Mouse (Mus musculus) heart, embryonic 13.5 days (tissue): Measurements from ENCODE around the gene Cdkl4. TPM values are rescaled to one million over a fixed set of nuclear protein-coding genes. Genes with fewer than 3 reads are reported as not detected.

Experiments used
- ATAC-seq: fragments of 200-750 bp; cut with Nextera tagmentation; 2 replicates; pipeline ENCODE4 v1.8.0; 2017; ENCODE audit warnings: moderate TSS enrichment; ENCODE audit not compliant: insufficient number of reproducible peaks, low FRiP score, low TSS enrichment; ENCODE audit errors: extremely low read depth
- H3K27ac ChIP-seq: fragments of 300-500 bp; sonication (generic); replicated peaks from 2 replicates; pipeline ENCODE4 v1.5.1; 2015; ENCODE audit warnings: moderate library complexity, mild to moderate bottlenecking, inconsistent platforms
- H3K27me3 ChIP-seq: fragments of 300-500 bp; sonication (generic); replicated peaks from 2 replicates; pipeline ENCODE4 v1.6.1; 2015; ENCODE audit warnings: mild to moderate bottlenecking, inconsistent platforms
- H3K36me3 ChIP-seq: fragments of 300-500 bp; sonication (generic); 2 replicates; pipeline ENCODE4 v1.6.1; 2015; ENCODE audit warnings: mild to moderate bottlenecking, inconsistent platforms
- H3K4me1 ChIP-seq: fragments of 300-500 bp; sonication (generic); 2 replicates; pipeline ENCODE4 v1.6.1; 2015; ENCODE audit warnings: inconsistent platforms
- H3K4me2 ChIP-seq: fragments of 300-500 bp; sonication (generic); 2 replicates; pipeline ENCODE4 v1.6.1; 2015; ENCODE audit warnings: inconsistent platforms, mild to moderate bottlenecking, moderate library complexity
- H3K4me3 ChIP-seq: fragments of 300-500 bp; sonication (generic); 2 replicates; pipeline ENCODE4 v1.5.1; 2015; ENCODE audit warnings: moderate library complexity, mild to moderate bottlenecking, inconsistent platforms
- H3K9ac ChIP-seq: fragments of 300-500 bp; sonication (generic); 2 replicates; pipeline ENCODE4 v1.6.1; 2015; ENCODE audit warnings: inconsistent platforms, mild to moderate bottlenecking, moderate library complexity
- H3K9me3 ChIP-seq: fragments of 300-500 bp; sonication (generic); 2 replicates; pipeline ENCODE4 v1.6.1; 2016; ENCODE audit warnings: inconsistent platforms
- WGBS: fragments of 180-500 bp; shearing (Covaris S2); methylation state at CpG from one replicate; pipeline ENCODE4 v1.1.7; 2015; ENCODE audit warnings: mixed read lengths; 5-methylcytosine and 5-hydroxymethylcytosine counted together
- polyA plus RNA-seq: library from polyadenylated mRNA; unstranded; fragments of >200 nt; fragmentation: Nextera tagmentation; extraction: Ambion mirVana; gene quantifications from 2 replicates; pipeline ENCODE4 v1.2.1, GENCODE M21; 2015

Gene Cdkl4
- polyA plus RNA-seq, 1 experiment from 2014 or later = not detected

GRCm38 (mm10) chr17:80476496-80476895, 101.1 kb downstream of the Cdkl4 start:
- 83% methylated on average over 4 of the region's 4 CpGs for WGBS
- no peak overlapping the region for H3K4me3 ChIP-seq
- no peak overlapping the region for H3K27ac ChIP-seq
- no peak overlapping the region for H3K4me2 ChIP-seq
- no peaks in the 10 kb centered on the region for H3K27me3 ChIP-seq
- H3K9me3 ChIP-seq = no peaks in the 10 kb centered on the region
- peaks cover 10% of the 10 kb centered on the region; the same call in 1 of the 2 replicates for H3K36me3 ChIP-seq
- no peak overlapping the region for H3K9ac ChIP-seq
- no peak for ATAC-seq
- H3K4me1 ChIP-seq = peaks cover 33% of the 10 kb centered on the region

Other genes starting within 250 kb of the Cdkl4 start
- gene Gm10190, start 204.3 kb downstream of the Cdkl4 start, polyA plus RNA-seq = 1.5 and 2.1 TPM in 2 replicates
- 2.2 TPM in 2 replicates for gene Sos1, start 97.4 kb downstream of the Cdkl4 start, polyA plus RNA-seq
- gene Map4k3, start 150.7 kb upstream of the Cdkl4 start, polyA plus RNA-seq = 15.1 and 17.0 TPM in 2 replicates